Mouse (Mus musculus): ENCODE measurements around the gene Dennd4c. TPM values are rescaled to one million over a fixed set of nuclear protein-coding genes. Genes with fewer than 3 reads are reported as not detected.
"Not testable (repeated sequence)": the region's sequence is repeated elsewhere in the genome, so short reads cannot be mapped to it uniquely, and the experiment has no call there.

Dennd4c gene
- total RNA-seq, 2 experiments from 2014 or later, result 14.8 to 14.9 TPM

DNA sequence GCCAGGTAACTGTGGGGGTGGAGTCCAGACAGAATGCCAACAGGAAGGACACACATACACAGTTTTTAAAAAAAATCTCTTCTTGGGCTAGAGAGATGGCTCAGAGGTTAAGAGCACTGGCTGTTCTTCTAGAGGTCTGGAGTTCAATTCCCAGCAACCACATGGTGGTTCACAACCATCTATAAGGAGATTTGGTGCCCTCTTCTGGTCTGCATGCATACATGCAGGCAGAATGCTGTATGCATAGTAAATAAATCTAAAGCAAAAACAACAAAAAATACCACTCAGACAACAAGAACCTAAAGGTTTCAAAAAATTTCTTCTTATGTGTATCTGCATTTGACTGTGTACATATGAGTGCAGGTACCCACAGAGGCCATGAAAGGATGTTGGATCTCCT lies 16.0 kb downstream of the Dennd4c start:
- no peak for DNase-seq (ENCODE audit: low spot score in 2 of 2)

DNA sequence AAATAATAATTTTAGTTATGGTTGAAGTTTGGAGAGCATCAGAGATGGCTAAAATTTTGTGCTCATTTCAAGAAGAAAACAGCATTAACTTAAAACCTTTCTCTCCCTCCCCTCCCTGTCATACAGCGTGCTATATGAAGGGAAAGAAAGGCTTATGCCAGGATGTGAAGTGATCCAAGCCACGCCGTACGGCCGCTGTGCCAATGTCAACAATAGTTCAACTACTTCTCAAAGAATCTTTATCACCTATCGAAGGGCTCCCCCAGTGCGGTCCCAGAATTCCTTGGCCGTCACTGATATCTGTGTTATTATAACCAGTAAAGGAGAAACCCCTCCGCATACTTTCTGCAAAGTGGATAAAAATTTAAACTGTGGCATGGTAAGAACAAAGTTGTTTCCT lies 29.2 kb downstream of the Dennd4c start:
- DNase-seq (ENCODE audit: low spot score in 2 of 2), result no peak

DNA sequence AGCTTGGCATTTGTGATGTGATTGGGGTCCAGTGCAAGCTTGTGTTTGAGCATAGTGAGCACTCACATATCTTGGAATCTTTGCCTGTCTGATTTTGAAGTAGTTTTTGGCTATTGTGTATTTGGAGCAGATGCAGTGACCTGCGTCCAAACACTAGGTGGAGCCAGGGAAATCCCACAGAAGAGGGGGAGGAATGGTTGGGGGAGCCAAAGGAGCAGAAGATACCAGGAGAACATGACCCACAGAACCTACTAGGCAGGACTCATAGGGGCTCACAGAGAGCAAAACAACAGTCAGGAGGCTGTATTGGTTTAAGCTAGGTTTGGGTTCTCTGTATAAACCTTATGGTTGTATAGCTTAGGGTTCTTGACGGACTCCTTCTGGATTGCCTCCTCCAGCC lies 62.2 kb downstream of the Dennd4c start:
- peak in 1 of 2 experiments; percentile 8 for DNase-seq (ENCODE audit: low spot score in 2 of 2)

DNA sequence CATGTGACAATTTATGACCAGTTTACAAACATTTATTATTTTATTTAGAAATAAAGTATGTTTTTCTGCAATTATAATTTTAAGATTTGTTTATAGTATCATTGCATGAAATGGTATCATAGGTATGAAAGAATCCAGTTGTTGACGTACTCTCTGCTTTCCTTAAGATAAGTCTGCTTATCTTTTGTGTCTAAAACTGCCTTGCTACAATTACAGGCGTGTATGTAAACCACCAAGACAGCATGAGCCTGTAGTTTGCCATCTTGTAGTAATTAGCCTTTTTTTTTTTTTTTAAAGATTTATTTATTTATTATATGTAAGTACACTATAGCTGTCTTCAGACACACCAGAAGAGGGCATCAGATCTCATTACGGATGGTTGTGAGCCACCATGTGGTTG lies 66.5 kb downstream of the Dennd4c start:
- DNase-seq (ENCODE audit: low spot score in 2 of 2), result no peak

DNA sequence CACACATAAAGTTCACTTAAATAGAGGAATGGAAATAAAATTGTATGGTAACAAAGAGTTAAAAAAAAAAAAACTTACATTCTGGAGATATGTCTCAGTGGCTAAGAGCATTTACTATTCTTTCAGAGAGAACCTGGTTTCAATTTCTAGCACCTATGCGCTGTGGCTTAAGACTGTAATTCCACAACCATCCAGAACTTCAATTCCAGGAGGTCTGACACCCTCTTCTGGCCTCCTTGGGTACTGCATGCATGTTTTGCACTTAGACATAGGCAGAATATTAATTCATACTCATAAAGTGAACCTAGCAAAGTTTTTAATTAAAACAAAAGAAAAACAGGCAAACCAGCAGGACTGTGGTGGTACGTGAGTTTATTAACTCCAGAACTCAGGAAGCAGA lies 74.8 kb downstream of the Dennd4c start:
- peak; percentile 30 to 45 for DNase-seq (ENCODE audit: low spot score in 2 of 2)

DNA sequence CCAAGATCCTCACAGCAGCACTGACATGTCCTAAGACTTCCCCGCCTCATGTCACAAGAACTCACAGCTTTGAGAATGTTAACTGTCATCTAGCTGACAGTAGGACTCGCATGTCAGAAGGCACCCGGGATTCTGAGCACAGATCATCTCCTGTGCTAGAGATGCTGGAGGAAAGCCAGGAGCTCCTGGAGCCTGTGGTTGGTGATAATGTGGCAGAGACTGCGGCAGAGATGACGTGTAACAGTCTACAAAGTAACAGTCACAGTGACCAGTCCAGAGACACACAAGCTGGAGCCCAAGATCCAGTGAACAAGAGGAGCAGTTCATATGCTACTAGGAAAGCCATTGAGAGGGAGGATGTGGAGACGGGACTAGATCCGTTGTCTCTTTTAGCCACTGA lies 76.8 kb downstream of the Dennd4c start:
- DNase-seq (ENCODE audit: low spot score in 2 of 2), result no peak

DNA sequence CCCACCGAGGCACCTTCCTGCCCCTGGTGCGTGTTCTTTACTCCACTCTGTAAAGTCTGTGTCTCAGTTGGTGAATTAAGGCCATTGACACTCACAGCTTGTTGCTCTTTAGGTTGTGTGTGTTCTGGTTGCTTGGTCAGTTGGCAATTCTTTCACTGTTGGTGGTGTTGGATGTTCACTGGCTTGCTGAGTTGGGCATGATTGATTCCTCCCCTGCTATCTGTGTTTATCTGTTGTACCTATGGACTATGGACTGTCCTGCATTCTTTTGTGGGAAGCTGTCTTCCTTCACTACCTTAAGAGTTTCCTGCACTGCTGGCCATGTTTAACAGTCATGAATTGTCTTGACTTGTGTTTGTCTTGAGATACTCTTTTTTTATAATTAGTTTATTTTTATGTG lies 83.5 kb downstream of the Dennd4c start:
- no peak for DNase-seq (ENCODE audit: low spot score in 2 of 2)

DNA sequence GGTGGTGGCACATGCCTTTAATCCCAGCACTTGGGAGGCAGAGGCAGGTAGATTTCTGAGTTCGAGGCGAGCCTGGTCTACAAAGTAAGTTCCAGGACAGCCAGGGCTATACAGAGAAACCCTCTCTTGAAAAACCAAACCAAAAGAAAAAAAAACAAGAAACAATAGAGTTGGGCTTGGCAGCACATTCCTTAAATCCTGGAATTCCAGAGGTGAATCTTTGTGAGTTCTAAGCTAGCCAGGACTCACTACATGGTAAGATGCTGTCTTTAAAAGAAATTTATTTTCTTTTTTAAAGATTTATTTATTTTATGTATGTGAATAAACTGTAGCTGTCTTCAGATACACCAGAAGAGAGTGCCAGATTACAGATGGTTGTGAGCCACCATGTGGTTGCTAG lies 92.8 kb downstream of the Dennd4c start:
- DNase-seq (ENCODE audit: low spot score in 2 of 2), result not testable (repeated sequence)

DNA sequence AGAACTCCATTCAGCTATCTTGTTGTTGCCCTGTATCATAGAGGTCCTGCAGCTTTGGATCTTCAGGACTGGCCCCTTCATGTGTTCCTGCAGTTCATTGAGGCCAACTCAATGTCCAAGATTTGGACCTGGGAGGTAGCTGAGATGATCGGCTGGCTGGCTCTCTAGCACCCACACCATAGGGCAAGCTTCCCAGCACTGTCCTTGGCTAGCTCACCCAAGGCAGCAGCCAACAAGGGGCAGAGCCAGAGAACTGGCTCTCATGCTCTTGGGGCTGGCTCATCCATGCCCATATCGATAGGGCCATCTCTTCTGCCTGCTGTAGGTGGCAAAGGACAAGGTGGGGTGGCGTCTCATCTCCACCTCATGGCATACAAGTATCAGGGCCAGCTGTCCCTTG lies 97.0 kb downstream of the Dennd4c start:
- peak; percentile 8 to 15 for DNase-seq (ENCODE audit: low spot score in 2 of 2)

DNA sequence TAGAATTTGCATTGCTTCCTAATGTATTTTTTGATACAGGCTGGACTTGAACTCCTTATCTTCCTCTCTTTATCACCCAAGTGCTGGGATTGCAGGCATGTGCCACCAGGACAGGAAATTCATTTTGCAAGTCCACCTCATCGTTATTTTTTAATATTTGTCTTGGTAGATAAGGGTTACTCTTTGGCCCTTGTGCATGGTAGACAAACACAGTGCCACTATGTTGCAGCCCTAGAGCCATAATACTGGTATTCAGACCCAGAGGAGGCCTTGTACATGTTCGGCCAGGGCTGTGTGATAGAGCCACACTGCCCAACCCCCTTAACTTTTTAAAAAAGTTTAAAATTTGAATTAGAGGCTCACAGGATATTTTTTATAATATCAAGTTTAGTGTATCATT lies 98.9 kb downstream of the Dennd4c start:
- DNase-seq (ENCODE audit: low spot score in 2 of 2), result no peak

DNA sequence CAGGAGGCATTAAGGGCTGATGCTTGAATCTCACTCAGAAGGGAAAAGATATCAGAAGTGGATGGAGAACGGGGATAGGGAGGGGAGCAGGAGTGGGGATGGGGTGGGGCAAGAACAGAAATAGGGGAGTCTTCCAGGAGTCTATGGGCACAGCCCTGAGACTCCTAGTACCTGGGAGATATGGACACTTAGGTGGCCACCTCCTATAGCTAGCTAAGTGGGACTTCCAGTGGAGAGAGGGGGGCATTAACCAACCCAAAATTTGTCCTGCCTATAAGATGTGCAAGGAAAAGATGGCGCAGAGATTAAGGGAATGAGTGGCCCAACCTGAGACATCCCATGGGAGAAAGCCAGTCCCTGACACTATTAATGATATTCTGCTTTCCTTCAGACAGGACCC lies 103.0 kb downstream of the Dennd4c start:
- no peak for DNase-seq (ENCODE audit: low spot score in 2 of 2)

DNA sequence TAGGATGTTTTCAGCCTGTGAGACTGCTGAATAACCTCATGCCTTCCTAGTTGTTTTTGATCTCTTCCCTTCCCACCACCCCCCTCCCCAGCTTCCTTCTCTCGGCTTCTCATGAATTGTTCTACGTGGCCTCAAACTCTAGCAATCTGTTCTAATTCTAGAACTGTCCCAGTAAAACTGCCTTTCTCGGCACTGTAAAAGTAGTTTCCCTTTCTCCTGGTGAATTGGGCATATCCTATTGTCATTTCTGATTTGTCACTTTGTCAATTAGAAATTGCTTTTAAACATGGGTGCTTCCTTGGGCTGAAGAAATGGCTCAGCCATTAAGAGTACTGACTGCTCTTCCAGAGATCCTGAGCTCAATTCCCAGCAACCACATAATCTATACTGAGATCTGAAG lies 103.7 kb downstream of the Dennd4c start:
- DNase-seq (ENCODE audit: low spot score in 2 of 2), result no peak

DNA sequence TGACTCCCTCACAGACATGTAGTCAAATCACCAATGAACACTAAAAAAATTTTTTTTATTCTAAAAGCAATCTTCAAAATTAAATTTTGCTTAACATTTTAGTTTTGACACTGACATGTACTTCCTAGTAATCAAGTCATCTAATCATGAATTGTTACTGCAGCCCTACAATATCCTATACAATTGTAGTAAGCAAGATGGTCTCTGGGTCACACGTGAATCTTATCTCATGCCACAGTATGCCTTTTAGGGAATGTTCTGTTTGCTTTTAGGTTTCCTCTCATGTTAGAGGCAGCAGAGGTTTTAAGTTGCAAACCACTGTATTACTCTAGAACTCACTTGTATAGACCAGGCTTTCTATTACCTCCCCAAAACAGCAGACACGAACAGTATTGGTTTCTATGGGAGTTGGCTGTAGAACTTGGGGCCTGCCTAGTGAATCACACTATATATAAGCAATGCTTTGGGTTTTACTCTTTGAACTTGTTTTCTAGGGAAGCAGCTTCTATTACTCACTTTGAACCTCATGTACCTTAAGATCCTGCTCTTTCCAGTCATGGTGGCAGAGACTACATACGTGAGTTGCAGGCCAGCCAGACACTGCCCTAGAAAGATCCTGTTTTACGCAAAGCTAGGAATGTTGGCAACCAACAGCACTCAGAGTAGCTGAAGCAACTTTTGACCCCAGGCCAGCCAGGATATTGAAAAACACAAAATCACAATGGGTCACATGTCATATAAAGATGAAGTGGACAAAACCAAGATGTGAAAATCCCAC lies 104.6 kb downstream of the Dennd4c start:
- no peak for DNase-seq (ENCODE audit: low spot score in 2 of 2)

DNA sequence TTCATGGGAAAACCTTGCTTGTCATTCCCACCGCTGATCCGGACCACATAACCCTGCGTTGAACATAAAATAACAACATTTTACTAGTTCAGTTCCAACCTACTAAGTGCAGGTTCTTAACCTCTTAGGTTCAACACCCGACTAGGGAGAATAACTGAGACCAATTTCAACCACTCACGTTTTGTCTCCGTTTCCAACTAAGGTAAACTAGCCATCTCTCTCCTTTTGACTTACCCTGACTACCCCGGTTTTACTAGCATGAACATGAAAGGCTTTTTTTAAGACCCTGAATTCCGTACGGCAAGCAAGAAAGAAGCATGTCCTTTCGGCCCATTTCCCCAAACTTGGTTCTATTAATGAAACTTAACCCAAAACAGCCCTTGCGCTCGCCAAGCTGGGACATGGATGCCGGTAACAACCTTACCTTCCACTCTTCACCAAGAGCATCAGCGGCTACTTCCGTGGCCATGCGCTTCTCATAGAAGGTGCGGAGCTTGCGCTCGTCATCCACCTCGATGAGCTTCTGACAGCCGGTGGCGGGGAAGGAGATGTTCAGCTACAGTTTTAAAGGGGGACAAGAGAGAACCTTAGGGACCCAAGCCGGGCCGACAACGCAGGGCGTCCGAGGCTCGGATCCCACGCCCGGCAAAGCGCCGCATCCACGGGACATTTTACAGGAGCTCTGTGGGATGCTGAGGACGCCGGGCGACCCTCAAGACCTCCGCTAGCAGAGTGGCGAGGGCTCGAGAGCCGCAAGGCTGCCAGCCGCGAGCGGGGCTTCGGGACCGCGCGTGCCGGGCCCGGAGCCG lies 108.2 kb downstream of the Dennd4c start:
- peak in 1 of 2 experiments; percentile 8 for DNase-seq (ENCODE audit: low spot score in 2 of 2)

DNA sequence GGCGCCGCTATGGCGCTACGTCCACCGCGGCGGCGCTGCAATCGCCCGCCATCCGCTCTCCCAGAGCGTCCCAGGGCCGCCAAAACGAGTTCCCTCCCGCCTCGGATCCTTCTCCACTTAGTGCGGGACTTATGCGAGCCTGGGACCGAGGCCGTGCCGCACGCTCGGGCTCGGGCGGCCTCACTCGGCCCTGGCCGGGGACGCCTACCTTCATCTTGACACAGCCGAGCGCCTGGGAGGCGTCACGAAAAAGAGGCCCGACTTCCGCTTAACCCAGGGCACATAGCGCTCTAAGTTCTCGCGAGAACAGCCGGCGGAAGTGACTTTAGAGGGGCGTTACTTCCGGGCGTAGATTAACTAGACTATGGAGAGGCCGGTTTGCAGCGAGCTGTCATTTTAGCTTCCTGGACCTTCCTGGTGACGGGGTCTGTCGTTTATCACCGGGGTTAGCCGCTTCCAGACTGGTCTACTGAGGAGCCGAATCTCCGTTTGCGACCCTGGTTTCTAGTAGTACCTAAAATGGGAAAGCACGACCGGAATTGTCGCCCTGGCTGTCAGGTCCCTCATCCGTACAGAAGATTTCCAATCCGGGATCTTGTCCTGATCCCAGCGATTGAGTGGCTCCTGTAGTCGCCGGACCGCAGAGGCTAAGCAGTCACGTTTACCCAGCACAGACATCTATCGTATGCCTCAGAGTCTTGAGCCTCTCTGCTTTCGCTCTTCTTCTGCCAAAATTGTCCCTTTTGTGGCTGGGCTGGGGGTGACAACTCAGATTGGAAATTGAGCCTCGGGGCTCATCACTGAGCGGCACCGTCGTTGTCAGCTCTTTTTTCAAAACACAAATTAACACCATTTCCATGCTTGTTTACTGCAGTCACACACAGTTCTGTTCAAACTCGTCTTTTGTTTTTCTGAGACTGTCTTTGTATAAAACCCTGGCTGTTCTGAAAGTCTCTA lies 109.0 kb downstream of the Dennd4c start, which contains the start of gene Rps6:
Gene Rps6 (minus strand): TSS at position 300 of the 957 bp plus-strand sequence.
- DNase-seq (ENCODE audit: low spot score in 2 of 2), result peak; percentile 95 to 98

DNA sequence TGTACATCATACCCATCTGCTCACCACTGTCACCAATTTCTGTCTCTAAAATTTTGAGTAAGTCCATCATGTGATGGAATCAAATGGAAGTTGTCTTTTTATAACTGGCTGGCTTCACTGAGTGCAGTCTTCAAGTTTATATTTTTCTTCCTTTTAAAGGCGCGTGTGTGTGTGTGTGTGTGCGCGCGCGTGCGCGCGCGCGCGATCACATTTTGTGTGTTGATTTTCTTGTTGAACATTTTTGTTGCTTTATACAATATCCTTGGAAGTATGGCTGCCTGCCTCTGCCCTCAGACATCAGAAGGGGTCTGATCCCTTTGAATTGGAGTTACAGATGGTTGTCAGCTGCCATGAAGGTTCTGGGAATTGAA lies 109.7 kb downstream of the Dennd4c start:
- peak in 1 of 2 experiments; percentile 16 for DNase-seq (ENCODE audit: low spot score in 2 of 2)

DNA sequence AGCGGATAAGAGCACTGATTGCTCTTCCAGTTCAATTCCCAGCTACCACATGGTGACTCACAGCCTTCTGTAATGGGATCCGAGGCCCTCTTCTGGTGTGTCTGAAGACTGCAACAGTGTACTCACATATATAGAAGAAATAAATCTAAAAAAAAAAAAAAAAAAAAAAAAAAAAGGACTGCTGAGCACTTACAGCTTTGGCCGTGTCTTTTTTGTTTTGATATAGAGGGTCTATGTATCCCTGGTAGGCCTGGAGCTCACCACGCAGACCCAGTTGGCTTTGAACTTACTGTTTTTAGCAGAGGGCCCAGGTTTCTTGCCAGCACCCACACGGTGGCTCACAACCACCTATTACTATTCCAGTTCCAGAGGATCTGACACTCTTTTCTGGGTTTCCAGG lies 115.7 kb downstream of the Dennd4c start:
- no peak for DNase-seq (ENCODE audit: low spot score in 2 of 2)

DNA sequence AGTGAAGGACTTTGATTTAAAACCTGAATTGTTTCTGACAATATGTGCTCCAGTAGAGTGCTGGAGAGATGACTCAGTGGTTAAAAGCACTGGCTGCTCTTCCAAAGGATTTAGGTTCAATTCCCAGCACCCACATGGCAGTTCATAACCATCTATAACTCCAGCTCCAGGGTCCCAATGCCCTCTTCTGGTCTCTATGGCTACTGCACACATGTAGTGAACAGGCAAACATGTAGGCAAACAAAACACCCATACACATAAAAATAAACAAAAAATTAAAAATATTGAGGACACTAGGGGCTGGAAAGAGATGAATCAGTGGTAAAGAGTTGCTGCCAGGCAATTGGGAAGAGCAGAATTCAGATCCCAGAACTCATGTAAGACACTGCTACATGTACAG lies 123.6 kb downstream of the Dennd4c start:
- no peak for DNase-seq (ENCODE audit: low spot score in 2 of 2)

DNA sequence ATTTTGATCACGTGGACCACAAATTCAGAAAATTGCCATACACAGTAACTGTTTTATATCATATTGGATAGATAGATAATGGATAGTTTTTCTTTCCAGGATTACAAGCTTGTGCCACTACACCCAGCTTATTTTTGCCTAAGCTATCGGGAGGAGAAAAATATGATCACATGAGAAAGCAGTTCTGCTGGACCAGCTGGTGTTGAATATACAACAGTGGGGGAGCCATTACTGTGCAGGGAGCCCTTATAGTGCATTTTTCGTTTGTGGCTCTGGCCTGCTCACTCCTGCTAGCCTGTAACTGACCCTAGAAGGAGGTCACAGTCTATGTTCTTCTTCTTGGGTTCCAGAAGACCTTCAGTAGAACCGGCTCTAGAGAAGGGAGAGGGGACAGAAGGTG lies 124.7 kb downstream of the Dennd4c start:
- DNase-seq (ENCODE audit: low spot score in 2 of 2), result peak in 1 of 2 experiments; percentile 55

DNA sequence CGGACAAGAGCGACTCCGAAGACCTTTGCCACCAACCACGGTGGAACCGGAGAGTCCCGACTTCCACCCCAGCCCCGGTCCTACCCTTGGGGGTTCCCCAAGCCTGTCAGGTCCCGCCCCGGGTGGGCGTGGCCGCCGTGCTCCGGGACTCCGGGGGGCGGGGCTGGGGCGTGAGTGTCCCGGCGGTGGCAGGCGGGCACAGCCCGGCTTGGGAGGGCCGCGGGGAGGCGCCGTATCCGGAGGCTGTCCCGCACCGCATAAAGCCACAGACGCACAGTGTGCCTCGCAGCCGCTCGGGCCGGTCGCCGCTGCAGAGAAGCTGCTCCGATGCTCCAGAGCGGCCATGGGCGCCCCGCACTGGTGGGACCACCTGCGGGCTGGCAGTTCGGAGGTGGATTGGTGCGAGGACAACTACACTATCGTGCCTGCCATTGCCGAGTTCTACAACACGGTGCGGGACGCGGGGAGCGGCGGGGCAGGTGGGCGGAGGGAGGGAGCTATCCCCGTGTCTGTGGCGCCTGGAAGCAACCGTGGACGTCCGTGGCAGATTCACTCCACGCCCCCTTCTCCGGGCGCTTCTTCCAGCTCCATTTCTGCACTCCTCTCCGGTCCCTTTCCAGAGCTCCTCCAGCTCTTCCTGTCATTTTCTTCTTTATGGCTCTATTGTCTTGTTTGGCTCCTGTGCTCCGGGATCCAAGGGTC lies 125.9 kb downstream of the Dennd4c start, which contains the start of gene Acer2:
Gene Acer2 (plus strand): TSS at position 251 of the 702 bp plus-strand sequence.
- peak; percentile 54 to 80 for DNase-seq (ENCODE audit: low spot score in 2 of 2)

DNA sequence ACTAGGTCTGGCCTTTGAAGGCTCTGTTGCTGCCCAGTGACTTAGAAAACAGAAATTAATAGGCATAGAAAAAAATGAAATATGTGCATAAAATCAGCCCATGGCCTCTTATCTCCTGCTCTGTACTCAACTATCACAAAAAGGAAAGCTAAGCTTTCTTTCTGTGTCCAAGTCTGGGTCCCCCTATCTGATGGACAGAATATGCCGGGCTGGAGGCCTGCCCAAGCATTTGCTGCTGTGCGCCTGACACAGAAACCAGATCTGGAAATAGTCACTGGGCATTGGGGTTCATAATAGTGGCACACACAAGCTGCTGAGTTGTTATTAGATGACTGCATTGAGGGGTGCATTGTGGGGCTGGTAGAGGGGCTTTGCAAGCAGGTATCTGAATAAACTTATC lies 131.1 kb downstream of the Dennd4c start:
- DNase-seq (ENCODE audit: low spot score in 2 of 2), result no peak

All from layer of hippocampus, postnatal 14 days (tissue).